Mouse (Mus musculus) layer of hippocampus, postnatal 36 days (tissue): Measurements from ENCODE around the gene Brsk1. TPM values are rescaled to one million over a fixed set of nuclear protein-coding genes. Genes with fewer than 3 reads are reported as not detected.

Experiments
- DNase-seq, 2 experiments: peaks; one replicate each; pipeline ENCODE4 v3.0.0; 2022
- total RNA-seq, 2 experiments: library from RNA; stranded (reverse); gene quantifications; 2 replicates each; pipeline ENCODE4 v1.2.3; 2021

Brsk1 gene
- total RNA-seq: 100 to 1,000 TPM; 325 to 344 TPM

GRCm38 (mm10) chr7:4690387-4690786 is at the start of gene Brsk1:
Brsk1 (plus strand) TSS chr7:4690604.
- peak; percentile 80 to 81 for DNase-seq

DNA sequence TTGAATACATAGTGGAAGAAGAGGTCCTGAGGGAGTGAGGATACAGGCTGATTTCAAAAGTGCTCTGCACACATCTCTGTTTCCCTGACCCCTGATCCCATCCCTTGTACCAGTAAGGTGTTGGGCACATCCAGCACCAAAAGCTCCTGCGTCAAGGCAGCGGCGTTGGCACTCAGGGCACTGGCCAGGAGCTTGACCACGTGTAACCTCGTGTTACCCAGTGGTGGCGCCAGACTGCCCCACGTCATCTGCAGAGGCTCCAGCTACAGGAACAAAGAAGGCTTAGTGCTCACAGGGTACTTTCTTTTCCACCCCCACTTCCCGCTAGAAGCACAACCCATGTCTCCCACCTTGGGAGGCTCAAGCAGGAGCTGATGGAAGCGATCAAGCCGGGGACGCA is 49.2 kb upstream of the Brsk1 start:
- no peak for DNase-seq

DNA sequence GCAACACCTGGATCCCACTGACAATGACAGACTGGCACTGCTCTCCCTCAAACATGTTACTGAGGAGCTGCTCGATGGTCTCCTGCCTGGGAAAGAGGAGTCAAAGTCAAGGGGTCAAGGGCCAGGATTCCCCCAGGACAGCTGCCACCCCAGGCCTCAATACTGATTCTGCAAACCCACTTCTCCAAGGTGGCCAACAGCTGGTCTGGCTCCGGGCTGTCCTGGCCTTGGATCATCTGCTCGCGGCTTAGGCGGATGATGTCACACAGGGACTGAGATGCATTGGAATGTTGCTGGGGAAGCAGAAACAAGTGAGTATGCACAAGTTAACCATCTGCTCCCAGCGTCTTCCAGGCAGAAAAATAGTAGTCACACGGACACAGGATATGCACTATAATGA is 48.4 kb upstream of the Brsk1 start:
- no peak for DNase-seq

GRCm38 (mm10) chr7:4643225-4643624 is 47.2 kb upstream of the Brsk1 start:
- DNase-seq: no peak

- no peak for DNase-seq
Observed at GRCm38 (mm10) chr7:4646806-4647205, 43.6 kb upstream of the Brsk1 start.

GRCm38 (mm10) chr7:4647291-4647690 is 43.1 kb upstream of the Brsk1 start:
- no peak for DNase-seq

GRCm38 (mm10) chr7:4647992-4648391 is 42.4 kb upstream of the Brsk1 start:
- DNase-seq: no peak

DNA sequence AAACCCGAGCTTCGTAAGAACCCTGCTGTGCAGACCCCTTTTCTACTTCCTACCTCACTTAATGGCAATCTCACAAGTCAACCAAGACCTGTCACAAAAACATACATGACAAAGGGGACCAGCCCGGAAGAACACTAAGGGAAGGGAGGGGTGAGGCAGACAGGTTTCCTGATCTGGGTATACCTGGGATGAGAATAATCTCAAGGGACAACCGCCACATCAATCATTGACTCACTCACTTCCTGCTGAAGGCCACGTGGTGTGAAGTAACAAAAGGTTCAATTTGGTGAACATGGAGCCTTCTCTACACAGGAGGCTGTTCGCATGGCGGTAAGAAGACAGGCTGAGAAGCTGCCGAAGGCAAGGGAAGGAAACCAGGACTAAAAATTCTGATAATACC is 38.8 kb upstream of the Brsk1 start:
- DNase-seq: no peak

DNA sequence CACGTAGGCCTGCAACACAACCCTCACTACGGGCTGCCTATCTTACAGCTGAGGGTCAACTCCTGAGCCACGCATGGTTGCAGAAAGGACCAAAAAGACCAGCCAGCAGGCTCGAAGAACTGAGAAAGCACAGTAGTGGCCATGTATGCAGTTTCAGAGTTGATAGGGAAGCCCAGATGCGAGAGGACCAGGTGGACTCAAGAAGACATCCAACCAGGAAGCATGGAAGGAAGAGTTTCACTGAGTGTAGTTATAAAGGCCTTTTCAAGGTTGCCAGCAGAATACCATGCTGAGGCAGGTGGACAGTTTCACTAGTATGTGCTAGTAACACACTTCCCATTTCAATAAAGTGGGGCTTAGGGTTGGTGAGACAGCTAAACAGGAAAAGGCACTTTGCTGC is 37.7 kb upstream of the Brsk1 start:
- no peak for DNase-seq

DNA sequence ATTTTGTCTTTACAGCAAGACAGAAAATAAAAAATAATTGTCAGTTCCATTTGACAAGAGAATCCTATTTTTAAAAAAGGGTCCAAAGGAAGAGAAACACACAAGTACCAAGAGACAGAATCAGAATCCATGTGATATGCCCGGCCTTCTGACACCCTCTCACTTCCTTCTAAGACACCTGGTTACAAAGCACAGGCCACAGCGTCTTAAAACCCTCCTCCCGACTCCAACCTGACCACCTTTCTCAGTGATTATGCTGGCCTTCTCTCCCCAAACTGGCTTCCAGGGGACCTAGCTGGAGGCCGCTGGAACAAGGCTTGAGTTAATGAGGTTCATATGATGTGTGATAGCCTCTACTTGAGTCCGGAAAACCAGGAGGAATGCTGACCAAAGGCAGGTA is 37.1 kb upstream of the Brsk1 start:
- DNase-seq: no peak

- DNase-seq: no peak
Observed at GRCm38 (mm10) chr7:4653780-4654179, 36.6 kb upstream of the Brsk1 start.

GRCm38 (mm10) chr7:4654221-4654620 is 36.2 kb upstream of the Brsk1 start:
- no peak for DNase-seq

GRCm38 (mm10) chr7:4655393-4655792 is 35.0 kb upstream of the Brsk1 start:
- DNase-seq: no peak

- DNase-seq: no peak
Observed at GRCm38 (mm10) chr7:4655916-4656315, 34.5 kb upstream of the Brsk1 start.

- no peak for DNase-seq
Observed at GRCm38 (mm10) chr7:4656818-4657217, 33.6 kb upstream of the Brsk1 start.

DNA sequence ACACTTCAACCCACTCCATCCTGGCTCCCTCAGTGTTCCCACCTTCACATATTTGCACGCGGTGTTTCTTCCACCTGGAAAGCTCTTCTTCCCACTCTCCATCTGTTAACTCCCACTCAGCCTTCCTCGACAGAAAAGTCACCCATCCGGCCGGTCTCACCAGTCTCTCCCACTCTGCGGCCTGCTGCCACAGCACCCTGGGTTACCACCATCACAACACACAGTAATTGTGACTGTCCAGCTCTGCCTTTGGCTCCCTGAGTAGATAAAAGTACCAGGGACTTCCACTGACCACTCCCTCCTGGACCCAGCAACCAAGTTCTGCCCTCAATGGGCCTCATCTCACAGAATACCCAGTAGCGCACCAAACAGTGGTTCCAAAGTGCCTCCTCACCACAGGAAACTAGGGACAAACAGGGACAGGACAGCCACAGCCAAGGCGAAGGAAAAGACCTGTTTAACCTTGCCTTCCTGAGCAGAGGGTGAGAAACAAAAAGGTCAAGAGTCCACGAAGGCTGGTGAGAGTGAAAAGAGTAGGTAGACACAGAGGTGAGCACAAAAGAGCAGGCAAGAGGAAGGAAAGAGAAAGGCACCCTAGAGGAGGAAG is 32.8 kb upstream of the Brsk1 start:
- DNase-seq: no peak

DNA sequence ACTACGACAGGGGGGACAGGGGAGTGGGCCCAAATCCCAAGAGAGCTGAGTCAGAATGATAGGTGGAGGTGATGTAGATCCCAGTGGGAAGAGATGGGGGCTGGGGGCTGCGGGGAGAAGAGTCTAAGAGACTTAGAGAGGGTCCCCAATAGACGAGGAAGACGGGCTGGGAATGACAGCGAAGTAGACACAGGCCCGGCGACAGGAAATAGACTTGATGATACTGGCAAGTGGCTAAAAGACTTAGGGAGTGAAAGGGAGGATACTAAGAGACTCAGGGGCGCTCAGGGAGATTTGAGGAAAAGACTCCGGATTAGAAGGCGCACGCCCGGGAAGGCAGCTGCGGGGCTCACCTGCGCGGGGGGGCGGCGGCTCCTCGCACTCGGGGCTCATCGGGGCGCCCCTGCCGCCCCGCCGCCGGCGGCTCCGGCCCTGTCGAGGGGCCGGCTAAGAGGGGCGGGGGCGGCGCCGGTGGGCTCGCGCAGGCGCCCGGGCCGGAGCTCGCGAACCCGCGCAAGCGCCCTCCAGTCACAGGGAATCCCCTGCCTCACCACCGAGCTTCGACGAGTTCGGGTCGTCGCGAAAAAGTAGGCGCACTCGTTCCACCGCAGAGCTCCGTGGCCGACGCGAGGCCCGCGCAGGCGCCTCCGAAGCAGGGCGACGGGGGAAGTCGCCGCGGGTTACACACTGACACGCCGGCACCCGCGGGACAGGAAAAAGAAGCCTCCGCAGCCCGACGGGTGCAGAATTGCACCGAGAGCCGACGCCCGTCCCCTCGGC is 32.1 kb upstream of the Brsk1 start:
- DNase-seq: no peak

- DNase-seq: peak; percentile 97 to 98
Observed at GRCm38 (mm10) chr7:4658912-4659551, 31.4 kb upstream of the Brsk1 start, which contains the start of gene Ppp6r1. Ppp6r1 (minus strand) TSS chr7:4659019.

DNA sequence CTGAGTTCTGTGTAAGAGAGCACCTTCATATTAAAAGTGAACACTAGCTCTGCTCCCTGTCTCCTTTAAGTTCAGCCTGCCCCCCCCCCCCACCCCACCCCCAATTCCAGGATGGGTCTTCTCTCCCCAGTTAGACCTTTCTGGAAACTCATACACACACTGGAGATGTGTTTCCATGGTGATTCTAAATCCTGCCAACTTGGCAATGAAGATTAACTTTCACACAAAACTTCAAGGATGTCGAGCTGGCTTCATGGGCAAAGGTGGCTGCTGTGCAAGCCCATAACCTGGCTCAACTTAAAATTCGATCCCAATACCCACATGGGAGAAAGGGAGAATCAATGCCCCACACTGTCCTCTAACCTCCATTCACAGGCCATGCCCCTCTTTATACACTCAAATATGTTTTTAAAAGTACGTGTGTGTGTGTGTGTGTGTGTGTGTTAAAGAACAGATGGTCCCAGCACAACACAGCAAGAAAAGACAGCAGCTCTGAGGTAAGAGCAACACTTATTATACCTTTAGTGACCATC is 30.4 kb upstream of the Brsk1 start:
- no peak for DNase-seq

GRCm38 (mm10) chr7:4663179-4663578 is 27.2 kb upstream of the Brsk1 start:
- no peak for DNase-seq

GRCm38 (mm10) chr7:4663742-4664141 is 26.7 kb upstream of the Brsk1 start:
- no peak for DNase-seq

- DNase-seq: no peak
Observed at GRCm38 (mm10) chr7:4666871-4667270, 23.5 kb upstream of the Brsk1 start.

GRCm38 (mm10) chr7:4668506-4668905 is 21.9 kb upstream of the Brsk1 start:
- DNase-seq: no peak
